Mouse (Mus musculus) lung, postnatal 0 days (tissue): Measurements from ENCODE around the gene Igfbp5.

Experiments used
- CTCF ChIP-seq: IDR thresholded peaks from 2 replicates; pipeline ENCODE4 v1.5.1; 2016; ENCODE audit warnings: antibody characterized with exemption, mild to moderate bottlenecking
- EP300 ChIP-seq: IDR thresholded peaks from 2 replicates; pipeline ENCODE4 v1.6.1; 2016; ENCODE audit warnings: antibody characterized with exemption, mild to moderate bottlenecking, control low read depth

DNA sequence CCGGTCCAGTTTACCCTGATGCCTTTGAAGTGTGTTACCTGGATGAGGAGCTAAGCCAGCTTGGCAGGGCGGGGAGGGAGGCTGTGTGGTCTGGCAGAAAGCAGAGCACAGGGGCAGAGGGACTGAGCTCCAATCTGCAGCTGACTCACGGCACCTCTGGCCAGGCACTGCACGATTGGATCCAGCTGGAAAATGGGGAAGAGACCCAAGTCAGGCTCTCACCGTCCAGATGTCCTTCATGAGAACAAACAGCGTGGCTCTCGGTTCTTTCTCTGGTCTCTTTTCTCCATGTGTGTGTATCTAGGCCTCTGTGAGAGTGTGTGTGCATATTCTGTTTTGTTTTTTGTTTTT, 11.1 kb upstream of the Igfbp5 start:
- TF ChIP-seq CTCF (no peak), EP300 (no peak)
